Mouse (Mus musculus) hindbrain, embryonic 11.5 days (tissue): ENCODE data around the gene Zfp362. TPM values are rescaled to one million over a fixed set of nuclear protein-coding genes. Genes with fewer than 3 reads are reported as not detected.

Experiments
- ATAC-seq: fragments of 200-750 bp; cut with Nextera tagmentation; 2 replicates; pipeline ENCODE4 v1.8.0; 2017; ENCODE audit warnings: mild to moderate bottlenecking, moderate TSS enrichment, moderate library complexity; ENCODE audit not compliant: low FRiP score
- DNase-seq: peaks from one replicate; pipeline ENCODE4 v3.0.0-alpha.2; 2015; ENCODE audit warnings: low spot score
- H3K27ac ChIP-seq: fragments of 300-500 bp; sonication (generic); 2 replicates; pipeline ENCODE4 v1.5.1; 2014; ENCODE audit warnings: mild to moderate bottlenecking, low read depth, low read length
- H3K27me3 ChIP-seq: fragments of 300-500 bp; sonication (generic); 2 replicates; pipeline ENCODE4 v1.6.1; 2014; ENCODE audit warnings: mild to moderate bottlenecking, low read length, moderate library complexity, mixed read lengths; ENCODE audit not compliant: control insufficient read depth, insufficient read depth
- H3K36me3 ChIP-seq: fragments of 300-500 bp; sonication (generic); 2 replicates; pipeline ENCODE4 v1.6.1; 2014; ENCODE audit warnings: mild to moderate bottlenecking, low read length, moderate library complexity, mixed read lengths; ENCODE audit not compliant: control insufficient read depth, insufficient read depth
- H3K4me1 ChIP-seq: fragments of 300-500 bp; sonication (generic); replicated peaks from 2 replicates; pipeline ENCODE4 v1.6.1; 2014; ENCODE audit warnings: low read length, mixed read lengths; ENCODE audit not compliant: control insufficient read depth, insufficient read depth
- H3K4me2 ChIP-seq: fragments of 300-500 bp; sonication (generic); replicated peaks from 2 replicates; pipeline ENCODE4 v1.6.1; 2014; ENCODE audit warnings: mild to moderate bottlenecking, low read depth, low read length
- H3K4me3 ChIP-seq: fragments of 300-500 bp; sonication (generic); 2 replicates; pipeline ENCODE4 v1.5.1; 2014; ENCODE audit warnings: low read depth, low read length
- H3K9ac ChIP-seq: fragments of 300-500 bp; sonication (generic); 2 replicates; pipeline ENCODE4 v1.6.1; 2014; ENCODE audit warnings: low read depth, low read length
- H3K9me3 ChIP-seq: fragments of 300-500 bp; sonication (generic); 2 replicates; pipeline ENCODE4 v1.6.1; 2016; ENCODE audit warnings: low read length; ENCODE audit not compliant: control insufficient read depth
- WGBS: fragments of 180-500 bp; shearing (Covaris S2); extraction: QIAGEN DNeasy Blood & Tissue Kit; methylation state at CpG from one replicate; pipeline ENCODE4 v1.1.7; 2014; 5-methylcytosine and 5-hydroxymethylcytosine counted together
- polyA plus RNA-seq: library from polyadenylated mRNA; unstranded; fragments of >200 nt; fragmentation: Nextera tagmentation; extraction: Ambion mirVana; gene quantifications from 2 replicates; pipeline ENCODE4 v1.2.1, GENCODE M21; 2014

The Zfp362 gene
- polyA plus RNA-seq, 1 experiment from 2014 or later = 30.4 TPM

DNA sequence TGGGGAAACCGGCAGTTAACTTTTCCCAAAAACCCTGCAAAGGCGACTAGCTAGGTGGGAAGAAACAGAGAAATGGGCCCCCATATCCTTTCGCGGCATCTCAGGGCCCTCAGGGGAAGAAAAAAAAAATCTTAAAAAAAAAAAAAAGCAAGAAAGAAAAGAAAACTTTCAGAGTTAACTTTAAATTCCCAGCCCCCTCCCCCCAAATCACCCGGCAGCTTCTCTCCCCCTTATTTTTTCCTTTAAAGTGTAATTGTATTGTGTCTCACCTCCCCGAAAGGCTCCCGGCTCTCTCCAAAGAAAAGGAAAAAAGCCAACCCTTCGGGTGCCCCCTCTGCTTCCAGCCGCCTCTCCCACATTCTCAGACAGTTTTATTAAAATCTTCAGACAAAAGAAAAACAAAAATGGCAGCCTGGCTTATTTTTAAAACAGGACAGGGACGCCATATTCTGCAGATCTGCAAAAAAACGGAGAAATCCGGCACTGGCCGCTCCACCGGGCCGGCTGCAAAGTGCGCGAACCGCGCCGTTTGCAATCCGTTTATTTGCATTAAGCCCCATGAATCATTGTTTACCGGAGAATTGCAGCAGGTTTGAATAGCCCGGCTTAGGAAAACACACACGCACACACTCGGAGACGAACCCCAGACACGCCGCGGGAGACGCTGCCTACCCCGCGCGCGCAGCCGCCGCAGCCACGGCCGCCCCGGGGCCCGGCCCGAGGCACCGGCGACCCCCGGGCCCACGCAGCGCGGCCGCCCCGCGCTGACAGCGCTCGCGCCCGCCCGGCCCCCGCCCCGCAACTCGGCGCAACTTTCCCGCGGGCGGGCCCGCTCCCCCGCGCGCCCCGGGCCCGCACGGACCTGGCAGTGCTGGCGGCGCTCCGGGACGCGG, 449 bp downstream of the Zfp362 start:
- no peak for ATAC-seq

DNA sequence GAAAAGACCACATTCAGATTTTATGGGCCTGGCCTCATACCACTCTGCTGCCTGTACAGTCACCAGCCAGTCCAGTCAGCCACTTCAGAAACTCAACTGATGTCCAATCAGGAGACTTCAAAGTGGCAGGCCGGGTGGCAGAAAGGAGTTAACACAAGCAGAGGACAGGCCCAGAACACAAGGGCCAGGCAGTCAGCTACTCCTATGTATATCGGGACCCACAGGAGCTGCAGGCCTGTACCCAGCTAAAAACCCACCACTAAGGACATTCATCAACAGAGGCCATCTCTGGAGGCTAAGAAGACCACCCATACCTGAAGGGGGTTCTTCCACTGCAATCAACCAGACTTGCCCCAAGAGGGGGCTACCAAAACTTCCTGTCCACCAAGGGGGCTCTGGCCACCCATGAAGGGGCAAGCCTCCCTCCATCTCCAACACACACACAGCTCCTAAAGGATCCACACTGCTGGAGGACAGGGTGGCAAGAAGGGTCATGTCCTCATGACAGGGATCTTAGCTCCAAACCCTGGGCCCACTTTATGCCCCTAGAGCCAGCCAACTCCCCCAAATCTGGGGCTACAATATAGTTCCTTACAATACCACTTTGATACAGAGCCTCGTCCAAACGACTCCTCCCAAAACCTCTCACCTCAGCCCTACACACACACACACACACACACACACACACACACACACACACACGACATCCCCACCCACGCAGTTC, 1.3 kb downstream of the Zfp362 start:
- 5% methylated on average over 6 of the region's 6 CpGs for WGBS
- Histone ChIP-seq H3K4me1 (peaks cover 13% of the 10 kb centered on the region), H3K4me3 (peak overlapping the region; percentile 78), H3K36me3 (no peaks in the 10 kb centered on the region), H3K27ac (peak overlapping the region; percentile 12; the same call in 1 of the 2 replicates), H3K9ac (peak overlapping the region; percentile 99), H3K9me3 (no peaks in the 10 kb centered on the region), H3K4me2 (peak overlapping the region; percentile 83), H3K27me3 (no peaks in the 10 kb centered on the region)
- ATAC-seq (no peak), DNase-seq (peak; percentile 43)

More for the DNA sequence above, 449 bp downstream of the Zfp362 start:
- peaks cover 13% of the 10 kb centered on the region for H3K4me1 ChIP-seq
- peak overlapping the region; percentile 78 for H3K4me3 ChIP-seq
- H3K27me3 ChIP-seq = no peaks in the 10 kb centered on the region
- no peaks in the 10 kb centered on the region for H3K9me3 ChIP-seq
- H3K27ac ChIP-seq = peak overlapping the region; percentile 98
- DNase-seq = peak; percentile 63
- WGBS = under 1% methylated on average over 51 of the region's 74 CpGs
- H3K9ac ChIP-seq = peak overlapping the region; percentile 99
- no peaks in the 10 kb centered on the region for H3K36me3 ChIP-seq
- peak overlapping the region; percentile 83 for H3K4me2 ChIP-seq

DNA sequence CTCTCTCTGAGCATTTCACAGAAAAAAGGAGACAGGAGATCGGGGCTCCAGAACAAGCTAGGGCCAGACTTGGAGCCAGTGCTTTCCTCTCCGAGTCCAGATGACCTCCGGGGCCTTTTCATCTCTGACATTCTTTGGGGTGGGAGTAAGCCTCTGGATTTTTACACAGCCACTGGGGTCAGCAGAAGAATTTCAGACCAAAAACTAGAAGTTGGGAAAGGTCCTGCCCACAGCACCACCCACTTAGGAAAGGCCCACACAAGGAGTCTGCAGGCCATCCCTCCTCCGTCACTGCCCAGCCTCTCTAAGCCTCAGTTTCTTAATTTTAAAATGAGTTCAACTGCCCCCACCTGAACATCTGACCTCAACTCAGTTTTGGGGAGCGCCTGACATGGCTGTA, 2.3 kb downstream of the Zfp362 start:
- no peaks in the 10 kb centered on the region for H3K36me3 ChIP-seq
- no peak for DNase-seq
- H3K4me2 ChIP-seq = peak overlapping the region; percentile 83
- H3K9me3 ChIP-seq = no peaks in the 10 kb centered on the region
- peak overlapping the region; percentile 12 for H3K9ac ChIP-seq
- 54% methylated on average over 5 of the region's 5 CpGs for WGBS
- H3K4me1 ChIP-seq = peaks cover 17% of the 10 kb centered on the region
- ATAC-seq = no peak
- no peak overlapping the region for H3K27ac ChIP-seq
- H3K27me3 ChIP-seq = no peaks in the 10 kb centered on the region
- H3K4me3 ChIP-seq = no peak overlapping the region; the same call in 1 of the 2 replicates

DNA sequence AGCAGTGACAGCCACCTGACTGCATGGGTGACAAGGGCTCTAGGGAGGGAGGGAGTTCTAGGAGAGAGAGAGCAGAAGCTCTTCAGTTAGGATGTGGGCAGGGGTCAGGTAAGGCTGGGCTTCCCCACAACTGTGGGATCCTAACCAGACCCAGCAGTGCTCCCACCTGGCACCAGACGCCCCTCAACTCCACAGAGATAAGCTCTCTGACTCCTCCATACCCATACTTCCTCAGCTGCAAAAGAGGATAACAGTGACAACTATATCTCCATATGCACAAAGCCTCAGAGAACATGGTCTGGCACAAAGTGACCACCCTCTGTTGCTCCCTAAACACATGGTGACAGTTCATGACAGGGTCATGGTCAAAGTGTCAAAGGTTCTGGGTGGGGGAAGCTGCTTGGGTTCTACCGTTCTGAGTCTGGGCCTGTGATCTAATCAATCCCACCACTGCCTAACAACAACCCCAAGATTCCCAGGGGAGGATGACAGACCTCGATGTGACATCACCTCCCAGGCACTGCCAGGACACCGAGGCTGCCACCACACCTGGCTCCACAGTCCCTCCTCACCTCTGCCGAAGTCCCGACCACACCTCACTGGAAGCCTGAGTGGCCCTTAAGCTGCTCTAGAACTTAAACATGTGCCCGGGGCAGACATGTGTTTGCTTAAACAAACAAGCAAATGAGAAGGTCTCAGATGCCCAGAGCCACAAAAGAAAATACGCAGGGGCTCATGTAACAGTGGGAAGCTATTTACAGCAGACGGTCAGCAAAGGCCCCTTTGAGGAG, 4.0 kb downstream of the Zfp362 start:
- H3K36me3 ChIP-seq = no peaks in the 10 kb centered on the region
- DNase-seq = no peak
- no peak overlapping the region for H3K27ac ChIP-seq
- WGBS = 62% methylated on average over 9 of the region's 9 CpGs
- H3K9me3 ChIP-seq = no peaks in the 10 kb centered on the region
- ATAC-seq = no peak
- H3K4me1 ChIP-seq = peaks cover 17% of the 10 kb centered on the region
- no peak overlapping the region for H3K4me2 ChIP-seq
- H3K27me3 ChIP-seq = no peaks in the 10 kb centered on the region
- no peak overlapping the region for H3K9ac ChIP-seq
- no peak overlapping the region for H3K4me3 ChIP-seq

DNA sequence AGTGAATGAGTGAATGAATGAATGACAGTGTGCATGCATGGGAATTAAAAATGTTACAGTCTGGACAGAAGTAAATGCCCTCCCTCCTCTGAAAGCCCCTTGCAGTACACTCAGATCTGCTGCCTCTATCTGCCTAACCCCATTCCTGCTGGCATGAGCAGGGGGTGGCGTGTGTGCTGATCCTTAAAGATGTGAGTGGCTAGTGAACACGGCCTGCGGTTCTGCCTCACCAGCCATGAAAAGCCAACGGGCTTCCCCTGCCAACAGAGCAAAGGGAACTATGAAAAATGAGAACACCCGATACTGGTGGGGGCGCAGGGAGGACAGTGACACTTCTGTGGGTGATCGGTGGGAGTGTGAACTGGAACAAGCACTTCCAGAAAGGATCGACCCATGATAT, 9.1 kb downstream of the Zfp362 start:
- no peak overlapping the region for H3K27ac ChIP-seq
- H3K36me3 ChIP-seq = no peaks in the 10 kb centered on the region
- WGBS = 51% methylated on average over 8 of the region's 8 CpGs
- ATAC-seq = no peak
- peaks cover 9% of the 10 kb centered on the region for H3K4me1 ChIP-seq
- no peak overlapping the region for H3K4me2 ChIP-seq
- no peaks in the 10 kb centered on the region for H3K9me3 ChIP-seq
- no peak overlapping the region for H3K9ac ChIP-seq
- DNase-seq = no peak
- no peaks in the 10 kb centered on the region for H3K27me3 ChIP-seq
- H3K4me3 ChIP-seq = no peak overlapping the region

DNA sequence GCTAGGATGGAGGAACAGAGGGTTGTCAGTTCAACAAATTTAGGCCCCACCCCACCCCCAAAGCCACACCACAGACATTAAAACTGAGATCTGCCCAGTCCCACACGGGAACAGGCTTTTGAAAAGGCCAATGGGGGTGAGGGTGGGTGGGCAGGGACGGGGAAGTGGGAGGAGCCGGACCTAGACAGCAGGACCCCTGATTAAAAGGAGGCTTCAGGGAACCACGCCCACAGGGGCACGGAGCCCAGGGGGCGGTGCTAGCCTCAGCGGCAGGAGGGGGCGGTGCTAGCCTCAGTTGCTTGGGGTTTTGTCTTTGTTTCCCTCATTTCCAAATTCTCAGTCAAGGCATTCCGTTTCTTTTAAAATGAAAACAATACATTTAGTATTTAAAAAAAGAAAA, 10.2 kb downstream of the Zfp362 start:
- no peaks in the 10 kb centered on the region for H3K27me3 ChIP-seq
- H3K9me3 ChIP-seq = no peaks in the 10 kb centered on the region
- peak overlapping the region; percentile 31 for H3K27ac ChIP-seq
- H3K36me3 ChIP-seq = no peaks in the 10 kb centered on the region
- 4% methylated on average over 8 of the region's 9 CpGs for WGBS
- no peak overlapping the region for H3K4me2 ChIP-seq
- peak; percentile 69 for ATAC-seq
- no peak overlapping the region for H3K4me3 ChIP-seq
- H3K4me1 ChIP-seq = peaks cover 9% of the 10 kb centered on the region
- H3K9ac ChIP-seq = no peak overlapping the region
- DNase-seq = peak; percentile 76

DNA sequence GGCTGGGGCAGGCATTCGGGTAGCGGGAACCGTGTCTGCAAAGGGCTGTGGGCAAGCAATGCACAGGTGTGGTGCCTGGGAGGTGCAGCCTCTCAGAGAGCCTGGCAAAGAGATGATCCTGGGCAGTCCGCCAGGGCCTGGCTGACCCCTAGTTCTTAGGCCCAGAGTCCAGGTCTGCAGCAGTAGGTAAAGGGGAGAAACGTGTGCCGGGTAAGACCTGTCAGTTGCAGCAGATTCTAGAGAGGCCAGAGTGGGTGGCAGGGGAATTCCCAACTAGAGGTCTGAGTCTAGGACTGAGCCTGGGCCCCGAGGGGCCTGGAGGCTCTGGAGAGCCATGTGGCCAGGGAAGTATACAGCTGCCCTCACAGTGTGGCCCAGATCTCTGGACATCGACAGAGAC, 11.6 kb downstream of the Zfp362 start:
- 91% methylated on average over 8 of the region's 8 CpGs for WGBS
- no peak for ATAC-seq
- H3K4me1 ChIP-seq = peaks cover 9% of the 10 kb centered on the region

DNA sequence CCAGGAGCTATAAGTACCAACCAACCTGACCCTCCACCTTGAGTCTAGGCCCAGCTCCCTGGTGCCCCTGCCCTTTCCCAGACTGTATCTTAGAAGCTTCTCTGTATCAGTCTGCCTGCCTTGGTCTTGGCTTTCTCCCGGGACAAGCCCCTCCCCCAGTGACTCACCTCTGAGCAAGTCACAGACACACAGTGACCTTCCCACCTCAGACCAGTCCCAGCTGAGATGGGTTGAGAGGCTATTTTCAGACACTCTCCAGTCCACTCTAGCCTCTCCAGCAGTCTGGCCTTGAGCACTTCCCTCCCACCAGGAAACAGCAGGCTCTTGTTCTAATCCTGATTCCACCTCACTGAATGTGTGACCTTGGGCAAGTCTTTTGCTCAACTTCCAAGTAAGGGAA, 12.1 kb downstream of the Zfp362 start:
- DNase-seq (no peak), ATAC-seq (no peak)
- Histone ChIP-seq H3K4me1 (peaks cover 5% of the 10 kb centered on the region), H3K27me3 (no peaks in the 10 kb centered on the region), H3K4me3 (no peak overlapping the region), H3K36me3 (no peaks in the 10 kb centered on the region; the same call in 1 of the 2 replicates), H3K9me3 (no peaks in the 10 kb centered on the region), H3K9ac (no peak overlapping the region), H3K4me2 (no peak overlapping the region), H3K27ac (no peak overlapping the region)
- WGBS = 75% methylated on average over 1 of the region's 1 CpGs

More for the DNA sequence above, 11.6 kb downstream of the Zfp362 start:
- Histone ChIP-seq H3K36me3 (no peaks in the 10 kb centered on the region; the same call in 1 of the 2 replicates), H3K27ac (no peak overlapping the region), H3K27me3 (no peaks in the 10 kb centered on the region), H3K9me3 (no peaks in the 10 kb centered on the region), H3K4me2 (no peak overlapping the region), H3K9ac (no peak overlapping the region), H3K4me3 (no peak overlapping the region)
- no peak for DNase-seq
